Mouse (Mus musculus) megakaryocyte-erythroid progenitor cell, adult 5 weeks (primary cell): Measurements from ENCODE around the gene Col11a2. TPM values are rescaled to one million over a fixed set of nuclear protein-coding genes. Genes with fewer than 3 reads are reported as not detected.

ENCODE experiments used
- polyA plus RNA-seq: library from polyadenylated mRNA; stranded (reverse); fragments of >175 nt; gene quantifications from 2 replicates; pipeline ENCODE4 v1.2.3, GENCODE M21; 2012

Gene Col11a2
- 18.1 and 22.9 TPM in 2 replicates for polyA plus RNA-seq

DNA sequence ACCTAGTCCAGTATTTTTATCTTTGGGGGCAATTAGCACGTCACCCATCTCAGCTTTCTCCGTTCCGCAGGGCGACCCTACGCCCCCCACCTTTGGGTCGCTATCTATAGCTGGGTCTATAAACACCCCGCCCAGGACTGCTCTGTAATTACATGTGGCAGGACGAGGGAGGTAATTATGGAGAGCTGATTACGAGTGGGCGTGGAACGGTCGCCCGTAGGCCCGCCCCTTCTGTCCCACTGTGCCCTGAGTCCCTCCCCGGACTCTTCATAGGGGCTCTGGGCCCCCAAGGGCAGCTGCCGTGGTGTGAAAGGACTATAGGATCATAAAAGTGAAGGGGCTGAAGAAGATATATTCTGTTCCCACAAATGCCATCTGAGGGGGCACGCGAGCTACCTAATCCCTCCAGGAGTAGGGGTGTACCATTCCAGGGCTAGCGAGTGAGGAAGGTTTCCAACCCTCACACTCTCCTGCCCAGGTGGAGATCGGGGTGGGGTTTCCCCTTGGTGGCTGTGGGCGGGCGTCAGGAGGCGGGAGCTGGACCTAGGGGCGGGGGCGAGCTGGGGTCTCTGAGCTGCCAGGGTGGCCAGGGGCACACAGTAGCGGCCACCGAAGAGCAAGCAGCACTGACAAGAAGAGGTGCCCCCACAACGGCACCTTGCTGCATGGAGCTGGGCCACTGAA is at the start of gene Col11a2:
TSS of gene Col11a2 (plus strand) at position 560 of the 684 bp plus-strand sequence.

DNA sequence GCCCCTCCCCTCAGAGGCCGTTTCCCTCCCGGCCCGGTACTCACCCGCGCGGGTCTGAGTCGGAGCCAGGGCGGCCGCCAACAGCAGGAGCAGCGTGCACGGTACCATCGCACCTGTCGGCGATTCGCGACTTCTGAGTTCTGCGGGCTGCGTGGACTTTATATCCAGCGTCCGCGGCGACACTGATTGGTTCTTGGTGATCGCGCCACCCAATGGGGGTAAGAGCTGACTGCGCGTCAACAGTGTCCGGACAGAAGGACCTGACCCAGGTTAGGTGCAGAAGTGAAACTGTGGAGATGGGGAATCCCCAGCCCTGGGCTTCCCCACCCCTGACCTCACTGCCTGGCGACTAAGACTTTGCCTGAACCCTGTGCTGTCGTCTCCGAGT is 39.1 kb upstream of the Col11a2 start, which contains the start of gene H2-K1:
TSS of gene H2-K1 (minus strand) at position 198 of the 388 bp plus-strand sequence.

DNA sequence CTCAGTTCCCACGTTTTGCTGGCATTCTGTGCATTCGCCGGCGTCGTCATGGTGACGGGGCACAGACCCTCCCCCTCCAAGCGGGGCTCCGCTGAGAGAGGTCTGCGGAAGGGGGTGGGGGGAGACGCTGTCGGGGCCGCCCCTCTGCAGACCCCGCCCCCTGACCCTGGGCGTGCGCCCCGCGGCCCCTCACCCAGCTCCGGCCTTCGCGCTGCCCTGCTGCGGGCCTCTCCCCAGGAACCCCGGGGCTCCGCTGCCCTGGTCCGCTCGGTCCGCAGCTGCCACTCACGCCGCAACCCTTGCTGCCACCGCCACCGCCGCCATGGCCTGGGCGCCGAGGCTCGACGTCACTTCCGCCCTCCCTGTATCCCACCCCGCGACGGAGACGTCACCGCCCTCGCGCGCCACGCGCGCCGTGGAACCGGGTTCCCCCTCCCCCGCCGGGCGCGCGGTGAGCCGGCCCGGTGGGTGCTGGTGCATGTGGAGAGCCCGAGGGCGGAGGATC is 14.9 kb upstream of the Col11a2 start, which contains the start of gene Ring1:
TSS of gene Ring1 (minus strand) at position 364 of the 505 bp plus-strand sequence.

DNA sequence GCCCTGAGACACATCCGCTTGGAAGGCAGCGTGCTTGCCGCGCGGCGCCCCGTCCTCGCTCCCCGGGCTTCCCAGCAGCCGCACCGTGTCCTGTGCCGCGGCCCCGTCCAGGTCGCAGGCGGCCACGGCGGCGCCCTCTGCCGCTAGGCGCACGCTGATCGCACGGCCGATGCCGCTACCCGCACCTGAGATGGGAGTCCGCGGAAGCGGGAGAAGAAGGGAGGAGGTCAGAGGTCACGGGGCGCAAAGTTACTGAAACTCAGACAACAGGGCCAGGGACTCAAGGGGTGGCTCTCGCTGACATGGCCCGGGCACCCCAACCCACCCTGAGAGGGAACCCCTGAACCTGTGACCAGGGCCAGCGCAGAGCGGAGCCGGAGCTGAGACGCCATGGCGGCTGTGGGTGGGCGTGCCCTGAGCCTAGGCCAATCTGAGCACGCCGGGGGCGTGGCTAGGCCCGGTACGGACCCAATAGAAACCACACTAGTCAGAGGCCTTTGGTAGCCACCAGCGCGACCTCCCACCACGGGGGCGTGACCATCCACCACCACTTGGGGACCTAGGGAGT is 11.5 kb upstream of the Col11a2 start, which contains the start of gene H2-Ke6:
TSS of gene H2-Ke6 (minus strand) at position 405 of the 568 bp plus-strand sequence.

DNA sequence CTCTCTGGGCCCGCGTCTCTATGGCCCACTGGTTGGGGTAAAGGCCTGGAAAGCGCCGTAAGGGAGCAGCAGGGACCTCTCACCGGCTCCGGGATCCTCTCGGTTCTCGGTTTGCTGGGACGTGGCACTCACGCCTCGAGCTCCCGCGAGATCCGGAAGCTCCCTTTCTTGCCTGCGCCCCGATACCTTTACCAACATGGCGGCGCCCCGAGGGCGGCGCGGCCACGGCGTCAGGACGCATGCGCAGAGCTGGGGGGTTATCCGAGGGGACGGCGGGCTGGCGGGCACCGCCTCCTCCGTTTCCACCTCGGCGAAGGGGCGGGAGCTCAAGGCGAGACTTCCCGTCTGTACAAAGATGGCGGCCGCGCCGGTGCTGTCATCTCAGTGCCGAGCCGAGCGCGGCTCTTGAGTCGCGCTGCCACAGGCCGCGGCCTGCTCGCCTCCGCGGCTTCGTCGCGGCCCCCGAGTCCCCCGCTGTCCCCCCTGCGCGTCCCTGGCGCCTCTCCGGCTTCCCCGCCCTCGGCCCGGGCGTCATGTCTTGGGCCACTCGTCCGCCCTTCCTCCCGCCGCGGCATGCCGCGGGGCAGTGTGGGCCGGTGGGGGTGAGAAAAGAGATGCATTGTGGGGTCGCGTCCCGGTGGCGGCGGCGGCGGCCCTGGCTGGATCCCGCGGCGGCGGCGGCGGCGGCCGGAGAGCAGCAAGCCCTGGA is 7.6 kb upstream of the Col11a2 start, which contains the start of the genes Slc39a7 and Rxrb:
TSS of gene Slc39a7 (minus strand) at position 218 of the 709 bp plus-strand sequence.
TSS of gene Rxrb (plus strand) at position 348 of the 709 bp plus-strand sequence.

DNA sequence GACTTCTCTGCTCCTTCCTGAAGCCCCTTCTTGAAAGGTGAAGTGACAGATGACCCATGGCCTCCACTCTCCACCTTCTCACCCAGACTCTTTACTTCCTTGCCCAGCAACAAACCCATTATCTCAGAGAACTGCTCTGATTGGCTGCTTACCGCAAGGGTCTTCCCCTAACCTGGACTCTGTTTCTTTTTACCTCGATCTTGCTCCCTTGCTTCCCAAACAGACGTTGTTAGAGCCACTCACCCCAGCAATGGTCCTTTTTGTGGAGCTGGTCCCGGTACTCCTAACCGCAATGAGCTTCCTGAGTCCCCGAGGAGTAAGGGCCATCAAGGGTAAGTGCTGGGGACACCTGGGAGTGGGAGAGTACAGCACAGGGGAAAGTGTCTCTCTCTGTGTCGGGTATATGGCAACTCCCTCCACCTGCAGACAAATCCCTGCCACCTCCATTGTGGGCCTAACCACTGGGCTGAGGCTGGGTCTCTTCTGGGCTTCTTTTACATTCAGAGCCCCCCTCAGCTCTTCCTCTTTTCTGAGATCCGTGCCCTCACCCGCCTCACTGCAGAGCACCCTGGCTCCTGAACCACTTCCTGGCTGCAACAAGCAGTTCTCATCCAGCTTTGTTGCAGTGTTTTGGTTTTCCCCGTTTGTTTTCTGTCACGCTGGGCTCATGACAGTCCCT is 53.1 kb downstream of the Col11a2 start, which contains the start of gene H2-Oa:
TSS of gene H2-Oa (plus strand) at position 144 of the 679 bp plus-strand sequence.

Other genes with a start within 250 kb of the Col11a2 start
- 2.8 and 2.9 TPM in 2 replicates for gene Kank3, start 228.9 kb upstream of the Col11a2 start, polyA plus RNA-seq
- gene Rps28, start 214.9 kb upstream of the Col11a2 start, polyA plus RNA-seq: 7,027 and 8,316 TPM in 2 replicates
- 544 and 641 TPM in 2 replicates for gene Ndufa7, start 214.9 kb upstream of the Col11a2 start, polyA plus RNA-seq
- gene Cd320, start 196.3 kb upstream of the Col11a2 start, polyA plus RNA-seq: 21.7 and 28.1 TPM in 2 replicates
- gene Gm7029, start 165.6 kb upstream of the Col11a2 start, polyA plus RNA-seq: not detected in 2 replicates
- gene Kifc1, start 148.8 kb upstream of the Col11a2 start, polyA plus RNA-seq: 46.4 and 49.9 TPM in 2 replicates
- 0.67 and 1.0 TPM in 2 replicates for gene Platr17, start 134.3 kb upstream of the Col11a2 start, polyA plus RNA-seq
- gene Daxx, start 130.0 kb upstream of the Col11a2 start, polyA plus RNA-seq: 45.6 and 53.3 TPM in 2 replicates
- gene Tapbp, start 123.5 kb upstream of the Col11a2 start, polyA plus RNA-seq: 748 and 750 TPM in 2 replicates
- 54.2 and 58.7 TPM in 2 replicates for gene Zbtb22, start 123.5 kb upstream of the Col11a2 start, polyA plus RNA-seq
- gene Rgl2, start 109.9 kb upstream of the Col11a2 start, polyA plus RNA-seq: 300 and 303 TPM in 2 replicates
- 332 and 390 TPM in 2 replicates for gene Pfdn6, start 99.1 kb upstream of the Col11a2 start, polyA plus RNA-seq
- gene Wdr46, start 98.8 kb upstream of the Col11a2 start, polyA plus RNA-seq: 131 and 141 TPM in 2 replicates
- 12.5 and 21.8 TPM in 2 replicates for gene B3galt4, start 87.9 kb upstream of the Col11a2 start, polyA plus RNA-seq
- gene Vps52, start 83.6 kb upstream of the Col11a2 start, polyA plus RNA-seq: 45.7 and 47.0 TPM in 2 replicates
- gene Rps18, start 83.4 kb upstream of the Col11a2 start, polyA plus RNA-seq: 788 and 958 TPM in 2 replicates
- gene H2-K1, start 39.1 kb upstream of the Col11a2 start, polyA plus RNA-seq: 2,707 and 3,834 TPM in 2 replicates
- gene Ring1, start 14.8 kb upstream of the Col11a2 start, polyA plus RNA-seq: 50.5 and 69.1 TPM in 2 replicates
- gene H2-Ke6, start 11.4 kb upstream of the Col11a2 start, polyA plus RNA-seq: 73.4 and 93.4 TPM in 2 replicates
- gene Slc39a7, start 7.8 kb upstream of the Col11a2 start, polyA plus RNA-seq: 124 and 129 TPM in 2 replicates
- 259 and 275 TPM in 2 replicates for gene Rxrb, start 7.6 kb upstream of the Col11a2 start, polyA plus RNA-seq
- gene H2-Oa, start 52.9 kb downstream of the Col11a2 start, polyA plus RNA-seq: 18.9 and 21.5 TPM in 2 replicates
- gene H2-DMa, start 80.1 kb downstream of the Col11a2 start, polyA plus RNA-seq: 87.7 and 91.4 TPM in 2 replicates
- gene Brd2, start 83.2 kb downstream of the Col11a2 start, polyA plus RNA-seq: 509 and 540 TPM in 2 replicates
- 3.6 and 4.5 TPM in 2 replicates for gene H2-DMb2, start 103.9 kb downstream of the Col11a2 start, polyA plus RNA-seq
- 42.5 and 51.0 TPM in 2 replicates for gene H2-DMb1, start 113.6 kb downstream of the Col11a2 start, polyA plus RNA-seq
- 141 TPM in 2 replicates for gene Tap1, start 148.1 kb downstream of the Col11a2 start, polyA plus RNA-seq
- gene Psmb9, start 148.3 kb downstream of the Col11a2 start, polyA plus RNA-seq: 78.2 and 85.0 TPM in 2 replicates
- 393 and 403 TPM in 2 replicates for gene Psmb8, start 158.3 kb downstream of the Col11a2 start, polyA plus RNA-seq
- 218 and 296 TPM in 2 replicates for gene Tap2, start 164.1 kb downstream of the Col11a2 start, polyA plus RNA-seq
- gene H2-Ob, start 199.5 kb downstream of the Col11a2 start, polyA plus RNA-seq: 10.4 and 14.9 TPM in 2 replicates
- 360 and 375 TPM in 2 replicates for gene H2-Ab1, start 218.3 kb downstream of the Col11a2 start, polyA plus RNA-seq
- gene H2-Aa, start 248.4 kb downstream of the Col11a2 start, polyA plus RNA-seq: 31.4 and 35.0 TPM in 2 replicates